Mouse (Mus musculus) G1E (cell line): ENCODE measurements at regions not wholly inside any gene's neighbourhood (a gene's known extent, or its start where the extent isn't known, plus 50 kb on each side); places are given as distances from the start of the nearest gene placed in this dataset.

Experiments used
- ATAC-seq: 2 replicates; pipeline ENCODE4 v1.8.0; 2016; ENCODE audit warnings: mild to moderate bottlenecking; ENCODE audit not compliant: insufficient number of reproducible peaks, poor library complexity, low FRiP score, severe bottlenecking; ENCODE audit errors: extremely low read depth
- DNase-seq: peaks from one replicate; pipeline ENCODE4 v3.0.0; 2012; ENCODE audit warnings: low spot score
- H3K27me3 ChIP-seq: 2 replicates; pipeline ENCODE4 v1.6.1; 2012; ENCODE audit warnings: mild to moderate bottlenecking, low read length, inconsistent platforms; ENCODE audit not compliant: insufficient read depth
- H3K36me3 ChIP-seq: replicated peaks from 2 replicates; pipeline ENCODE3; 2012; ENCODE audit warnings: mild to moderate bottlenecking, inconsistent platforms
- H3K4me1 ChIP-seq: 2 replicates; pipeline ENCODE4 v1.6.1; 2012; ENCODE audit warnings: low read depth, low read length, inconsistent platforms, mixed read lengths; ENCODE audit not compliant: insufficient read depth
- H3K4me3 ChIP-seq: 2 replicates; pipeline ENCODE4 v1.5.1; 2012; ENCODE audit warnings: low read depth, mild to moderate bottlenecking, inconsistent platforms, low read length, moderate library complexity, mixed read lengths
- H3K9me3 ChIP-seq: replicated peaks from 2 replicates; pipeline ENCODE4 v1.6.1; 2012; ENCODE audit warnings: inconsistent platforms
- CTCF ChIP-seq: IDR thresholded peaks from 2 replicates; pipeline ENCODE4 v1.5.1; 2012; ENCODE audit warnings: low read depth, low read length, inconsistent platforms, mixed read lengths
- GATA1 ChIP-seq: IDR thresholded peaks from 2 replicates; pipeline ENCODE4 v1.6.1; 2012; ENCODE audit warnings: borderline replicate concordance, low read length, inconsistent platforms, mixed read lengths
- GATA2 ChIP-seq: IDR thresholded peaks from 2 replicates; pipeline ENCODE4 v1.6.1; 2012; ENCODE audit warnings: low read depth, low read length, inconsistent platforms, borderline replicate concordance
- POLR2AphosphoS5 ChIP-seq: IDR thresholded peaks from 2 replicates; pipeline ENCODE4 v1.6.1; 2012; ENCODE audit warnings: low read depth, low read length, inconsistent platforms; ENCODE audit not compliant: insufficient replicate concordance
- TAL1 ChIP-seq: conservative IDR thresholded peaks from 2 replicates; pipeline ENCODE4 v1.6.1; 2012; ENCODE audit warnings: low read depth, low read length, inconsistent platforms, mixed read lengths

DNA sequence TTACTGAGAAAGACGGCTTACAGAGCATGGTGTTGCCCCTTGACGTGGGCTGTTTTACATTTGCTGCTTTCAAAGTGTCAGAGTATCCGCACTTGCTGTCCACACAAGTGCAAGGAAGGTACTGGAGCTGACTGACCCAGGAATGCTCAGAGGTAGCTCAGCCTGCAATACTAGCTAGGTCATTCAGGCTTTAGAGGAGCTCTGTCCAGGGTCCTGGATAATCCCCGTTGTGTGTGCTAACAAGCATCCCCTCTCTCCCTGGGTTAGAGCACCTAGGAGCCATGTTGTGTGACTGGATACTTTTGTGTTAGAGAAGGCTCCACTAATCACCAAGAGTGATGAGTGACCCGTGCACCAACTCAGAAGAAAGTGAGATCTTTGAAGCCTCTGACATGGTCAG lies 431.9 kb upstream of the 3110018I06Rik start:
- ATAC-seq (no peak), DNase-seq (no peak)
- no peak overlapping the region for H3K4me3 ChIP-seq
- TF ChIP-seq POLR2AphosphoS5, result no peak
- no peak for TF ChIP-seq GATA2
- TF ChIP-seq TAL1, result no peak
- no peak for TF ChIP-seq GATA1
- no peak for TF ChIP-seq CTCF
- peaks cover 78% of the 10 kb centered on the region for H3K9me3 ChIP-seq
- H3K27me3 ChIP-seq, result no peaks in the 10 kb centered on the region
- H3K4me1 ChIP-seq, result no peaks in the 10 kb centered on the region
- no peaks in the 10 kb centered on the region for H3K36me3 ChIP-seq

DNA sequence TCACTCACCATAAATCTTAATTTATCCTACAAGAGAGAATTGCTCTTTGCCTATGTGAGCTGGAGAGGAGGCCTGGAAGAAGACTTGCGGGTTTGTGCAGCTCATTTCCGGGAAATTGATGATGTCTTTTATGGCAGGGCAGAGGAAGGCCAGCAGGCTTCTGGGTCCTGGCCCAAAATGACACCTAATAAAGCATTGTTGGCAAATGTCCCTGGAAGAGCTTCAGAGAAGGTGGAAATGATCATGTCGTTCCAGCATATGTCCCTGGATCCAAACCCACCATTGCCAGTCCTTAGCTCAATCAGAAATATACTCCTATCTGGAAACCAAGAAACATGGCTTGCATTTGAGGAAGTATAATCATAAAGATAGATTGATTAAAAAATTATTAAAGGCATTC lies 427.9 kb upstream of the 3110018I06Rik start:
- no peak for ATAC-seq
- no peaks in the 10 kb centered on the region for H3K4me1 ChIP-seq
- H3K4me3 ChIP-seq, result no peak overlapping the region
- no peaks in the 10 kb centered on the region for H3K36me3 ChIP-seq
- no peak for DNase-seq
- peaks cover 66% of the 10 kb centered on the region for H3K9me3 ChIP-seq
- TF ChIP-seq POLR2AphosphoS5, result no peak
- TF ChIP-seq GATA1, result no peak
- no peak for TF ChIP-seq GATA2
- TF ChIP-seq CTCF, result no peak
- no peak for TF ChIP-seq TAL1
- H3K27me3 ChIP-seq, result no peaks in the 10 kb centered on the region

DNA sequence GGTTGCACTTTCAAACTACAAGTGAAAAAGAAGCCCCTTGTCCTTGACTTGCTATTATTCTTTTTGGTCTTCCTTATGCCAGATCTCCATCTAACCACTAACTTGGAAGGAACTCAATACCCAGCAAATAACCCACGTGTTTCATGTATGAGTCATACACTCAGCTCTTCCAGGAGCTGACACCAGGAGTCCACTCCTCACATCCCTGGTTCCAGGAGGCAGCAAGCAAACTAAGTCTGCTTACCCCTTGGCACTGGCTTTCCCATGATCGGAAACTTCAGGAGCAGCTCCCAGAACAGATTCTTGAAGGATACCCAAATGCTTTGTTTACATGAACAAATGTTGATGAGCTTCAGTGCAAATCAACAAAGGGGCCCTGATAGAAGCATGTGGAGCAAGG lies 421.1 kb upstream of the 3110018I06Rik start:
- Histone ChIP-seq H3K36me3 (no peaks in the 10 kb centered on the region), H3K9me3 (peaks cover 61% of the 10 kb centered on the region), H3K4me1 (no peaks in the 10 kb centered on the region), H3K27me3 (no peaks in the 10 kb centered on the region), H3K4me3 (no peak overlapping the region)
- DNase-seq (no peak), ATAC-seq (no peak)
- TF ChIP-seq TAL1 (no peak), CTCF (no peak), GATA2 (no peak), GATA1 (no peak), POLR2AphosphoS5 (no peak)

DNA sequence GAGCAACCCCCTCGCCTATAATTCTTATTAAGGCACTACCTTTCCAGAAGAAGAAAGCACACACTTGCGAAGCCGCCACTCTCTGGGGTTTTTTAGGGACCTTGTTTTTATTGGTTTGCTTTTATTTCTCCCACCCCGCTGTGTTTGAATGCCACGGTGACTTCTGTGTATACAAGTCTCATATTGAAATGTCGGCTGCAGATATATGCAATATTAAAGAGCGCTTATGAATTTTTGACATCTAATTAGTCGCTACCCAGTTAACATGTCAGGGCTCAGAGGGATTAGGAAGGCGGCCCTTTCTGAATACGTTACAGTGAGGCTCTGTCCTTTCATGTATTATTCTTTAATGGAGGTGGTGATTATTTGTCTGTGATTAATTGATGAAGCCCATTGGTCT lies 405.9 kb upstream of the 3110018I06Rik start:
- Histone ChIP-seq H3K9me3 (peaks cover 86% of the 10 kb centered on the region), H3K27me3 (no peaks in the 10 kb centered on the region), H3K4me3 (no peak overlapping the region), H3K36me3 (no peaks in the 10 kb centered on the region), H3K4me1 (no peaks in the 10 kb centered on the region)
- TF ChIP-seq CTCF, result no peak
- TF ChIP-seq POLR2AphosphoS5, result no peak
- no peak for TF ChIP-seq TAL1
- no peak for TF ChIP-seq GATA1
- TF ChIP-seq GATA2, result no peak
- DNase-seq (no peak), ATAC-seq (no peak)

DNA sequence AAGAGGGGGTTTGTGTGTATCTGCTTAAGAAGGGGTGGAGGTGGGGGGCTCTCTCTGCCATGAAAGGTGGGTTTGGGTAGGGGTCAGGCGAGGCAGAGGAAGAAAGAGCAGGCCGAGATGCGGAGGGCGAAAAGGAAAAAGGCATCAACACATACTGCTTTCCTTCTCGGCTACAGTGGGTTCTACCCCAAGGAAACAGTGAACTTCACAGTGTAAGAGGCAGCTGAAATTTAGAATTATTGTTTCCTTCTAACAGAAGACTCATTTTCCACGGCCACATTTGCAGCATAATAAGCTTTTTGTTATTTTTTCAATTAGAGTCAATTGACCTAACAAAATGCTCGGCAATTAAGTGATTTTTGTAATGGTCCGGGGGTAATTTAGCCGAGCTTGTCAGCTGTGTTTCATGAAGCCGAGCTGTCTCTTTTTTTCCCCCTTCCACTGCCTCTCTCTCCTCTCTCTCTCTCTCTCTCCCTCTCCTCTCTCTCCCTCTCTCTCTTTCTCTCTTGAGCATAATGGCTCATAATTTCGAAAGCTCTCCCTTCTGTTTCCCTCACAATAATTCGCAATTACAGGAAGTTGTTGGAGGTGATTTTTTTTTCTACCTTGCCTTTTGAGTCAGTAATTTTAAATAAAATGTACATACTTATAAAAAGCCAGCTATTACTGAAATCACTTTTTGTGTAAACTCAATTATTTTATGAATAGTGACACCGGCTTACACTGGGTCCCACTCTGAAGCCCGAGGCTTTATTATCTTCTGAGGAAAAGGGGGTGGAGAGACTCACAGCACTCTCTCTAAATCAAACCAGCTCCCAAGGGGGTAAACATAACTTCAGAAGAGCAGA lies 403.1 kb upstream of the 3110018I06Rik start:
- peaks cover 78% of the 10 kb centered on the region for H3K9me3 ChIP-seq
- H3K4me1 ChIP-seq, result no peaks in the 10 kb centered on the region
- no peak for TF ChIP-seq GATA1
- TF ChIP-seq TAL1, result no peak
- TF ChIP-seq POLR2AphosphoS5, result no peak
- no peak for TF ChIP-seq GATA2
- no peak for TF ChIP-seq CTCF
- DNase-seq, result no peak
- ATAC-seq, result no peak
- H3K27me3 ChIP-seq, result no peaks in the 10 kb centered on the region
- no peaks in the 10 kb centered on the region for H3K36me3 ChIP-seq
- H3K4me3 ChIP-seq, result no peak overlapping the region

DNA sequence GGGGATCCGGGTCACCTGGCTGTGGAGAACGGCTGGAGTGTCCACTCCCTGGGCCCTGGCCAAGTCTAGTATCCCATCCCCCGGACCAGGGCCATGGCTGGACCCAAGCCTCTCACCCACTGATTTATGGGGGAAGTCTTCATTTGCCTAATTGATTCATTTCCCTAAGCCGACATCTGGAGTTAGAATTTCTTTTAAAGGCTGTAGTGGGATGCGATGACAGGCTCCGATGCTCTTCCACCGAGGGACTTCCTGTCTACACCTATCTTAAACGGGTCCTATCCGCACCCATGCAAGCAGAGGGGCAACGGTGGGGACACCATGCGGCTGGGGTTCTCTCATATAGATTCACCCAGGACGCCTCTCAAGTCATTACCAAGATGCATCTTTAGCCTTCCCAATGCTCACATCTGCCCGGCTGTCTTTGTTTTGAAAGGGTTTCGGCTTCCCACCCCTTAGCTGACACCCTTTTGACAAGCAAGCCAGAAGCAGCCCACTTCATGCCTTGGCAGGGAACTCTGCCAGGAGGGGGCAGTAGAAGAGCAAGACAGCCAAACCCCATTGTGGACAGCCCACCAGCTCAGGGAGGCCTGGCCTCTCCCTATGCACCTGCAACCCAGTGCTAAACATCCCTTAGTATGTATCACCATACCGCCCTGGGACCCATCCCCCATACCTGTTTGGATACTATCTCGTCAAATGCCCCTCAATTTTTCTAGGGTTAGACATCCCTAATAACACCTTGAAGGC lies 402.4 kb upstream of the 3110018I06Rik start:
- Histone ChIP-seq H3K4me3 (no peak overlapping the region), H3K36me3 (no peaks in the 10 kb centered on the region), H3K27me3 (no peaks in the 10 kb centered on the region), H3K4me1 (no peaks in the 10 kb centered on the region), H3K9me3 (peaks cover 78% of the 10 kb centered on the region)
- ATAC-seq (no peak), DNase-seq (no peak)
- no peak for TF ChIP-seq POLR2AphosphoS5
- no peak for TF ChIP-seq GATA1
